Mouse (Mus musculus) spleen, adult 2 months (tissue): ENCODE measurements around the gene Fras1.

Experiments used
- CTCF ChIP-seq: fragments of 200-500 bp; IDR thresholded peaks from 2 replicates; pipeline ENCODE4 v1.5.1; 2011; ENCODE audit warnings: mild to moderate bottlenecking, inconsistent platforms; ENCODE audit not compliant: insufficient read depth, insufficient read length, insufficient replicate concordance; ENCODE audit errors: extremely low read depth
- POLR2A ChIP-seq: fragments of 200-500 bp; IDR thresholded peaks from 2 replicates; pipeline ENCODE4 v1.6.1; 2011; ENCODE audit warnings: low read depth, low read length, inconsistent platforms

GRCm38 (mm10) chr5:96757615-96758014 lies 383.9 kb downstream of the Fras1 start:
- TF ChIP-seq CTCF (no peak), POLR2A (no peak)
